Mouse (Mus musculus) lung, postnatal 0 days (tissue): ENCODE data around the gene Eif3a. TPM values are rescaled to one million over a fixed set of nuclear protein-coding genes. Genes with fewer than 3 reads are reported as not detected.
A peak's percentile ranks its signal among the peaks of the same experiment; 100 is the strongest.

Source experiments
- ATAC-seq: fragments of 200-750 bp; cut with Nextera tagmentation; 2 replicates; pipeline ENCODE4 v1.8.0; 2017; ENCODE audit warnings: moderate library complexity
- DNase-seq: peaks from one replicate; pipeline ENCODE4 v3.0.0-alpha.2; 2016; ENCODE audit warnings: low spot score
- H3K27ac ChIP-seq: fragments of 300-500 bp; sonication (generic); 2 replicates; pipeline ENCODE4 v1.5.1; 2014; ENCODE audit warnings: antibody characterized with exemption, mild to moderate bottlenecking, low read length, mixed read lengths
- H3K27me3 ChIP-seq: fragments of 300-500 bp; sonication (generic); replicated peaks from 2 replicates; pipeline ENCODE4 v1.6.1; 2014; ENCODE audit warnings: low read length, mixed read lengths; ENCODE audit not compliant: insufficient read depth
- H3K36me3 ChIP-seq: fragments of 300-500 bp; sonication (generic); 2 replicates; pipeline ENCODE4 v1.6.1; 2014; ENCODE audit warnings: low read length, mixed read lengths; ENCODE audit not compliant: insufficient read depth
- H3K4me1 ChIP-seq: fragments of 300-500 bp; sonication (generic); 2 replicates; pipeline ENCODE4 v1.6.1; 2014; ENCODE audit warnings: antibody characterized with exemption, low read depth, low read length, mixed read lengths; ENCODE audit not compliant: insufficient read depth
- H3K4me2 ChIP-seq: fragments of 300-500 bp; sonication (generic); replicated peaks from 2 replicates; pipeline ENCODE4 v1.6.1; 2014; ENCODE audit warnings: low read depth, mild to moderate bottlenecking, low read length, moderate library complexity, mixed read lengths
- H3K4me3 ChIP-seq: fragments of 300-500 bp; sonication (generic); 2 replicates; pipeline ENCODE4 v1.5.1; 2014; ENCODE audit warnings: low read depth, low read length
- H3K9ac ChIP-seq: fragments of 300-500 bp; sonication (generic); replicated peaks from 2 replicates; pipeline ENCODE4 v1.6.1; 2014; ENCODE audit warnings: low read depth, mild to moderate bottlenecking
- H3K9me3 ChIP-seq: fragments of 300-500 bp; sonication (generic); 2 replicates; pipeline ENCODE4 v1.6.1; 2016; ENCODE audit warnings: low read length, mixed read lengths
- CTCF ChIP-seq: IDR thresholded peaks from 2 replicates; pipeline ENCODE4 v1.5.1; 2016; ENCODE audit warnings: antibody characterized with exemption, mild to moderate bottlenecking
- EP300 ChIP-seq: IDR thresholded peaks from 2 replicates; pipeline ENCODE4 v1.6.1; 2016; ENCODE audit warnings: antibody characterized with exemption, mild to moderate bottlenecking, control low read depth
- WGBS: fragments of 180-500 bp; shearing (Covaris S2); extraction: QIAGEN DNeasy Blood & Tissue Kit; methylation state at CpG from one replicate; pipeline ENCODE4 v1.1.7; 2014; 5-methylcytosine and 5-hydroxymethylcytosine counted together
- polyA plus RNA-seq: library from polyadenylated mRNA; unstranded; fragments of >200 nt; fragmentation: Nextera tagmentation; extraction: Ambion mirVana; gene quantifications from 2 replicates; pipeline ENCODE4 v1.2.1, GENCODE M21; 2015

The Eif3a gene
- polyA plus RNA-seq, 1 experiment from 2014 or later, result 67.1 TPM

GRCm38 (mm10) chr19:60791164-60791563, 706 bp upstream of the Eif3a start:
- no peak for TF ChIP-seq CTCF
- TF ChIP-seq EP300, result no peak
- Histone ChIP-seq H3K9me3 (no peaks in the 10 kb centered on the region), H3K36me3 (no peaks in the 10 kb centered on the region), H3K4me2 (peak overlapping the region; percentile 80), H3K4me3 (peak overlapping the region; percentile 97), H3K27ac (peak overlapping the region; percentile 99), H3K4me1 (0 out of 2 replicates have a peak, but pooled peaks cover 2% of the 10 kb centered on the region), H3K9ac (peak overlapping the region; percentile 100), H3K27me3 (no peaks in the 10 kb centered on the region)
- WGBS, result 11% methylated on average over 9 of the region's 9 CpGs
- no peak for DNase-seq
- ATAC-seq, result no peak

GRCm38 (mm10) chr19:60789919-60790506, 445 bp downstream of the Eif3a start:
- peak overlapping the region; percentile 99 for H3K27ac ChIP-seq
- DNase-seq, result peak; percentile 73
- no peaks in the 10 kb centered on the region for H3K9me3 ChIP-seq
- ATAC-seq, result peak; percentile 61
- no peaks in the 10 kb centered on the region for H3K36me3 ChIP-seq
- TF ChIP-seq CTCF (peak; percentile 11; the same call in 1 of the 2 replicates), EP300 (no peak)
- no peaks in the 10 kb centered on the region for H3K27me3 ChIP-seq
- H3K4me2 ChIP-seq, result peak overlapping the region; percentile 80
- H3K4me3 ChIP-seq, result peak overlapping the region; percentile 97
- WGBS, result under 1% methylated on average over 48 of the region's 60 CpGs
- H3K9ac ChIP-seq, result peak overlapping the region; percentile 100
- 0 out of 2 replicates have a peak, but pooled peaks cover 6% of the 10 kb centered on the region for H3K4me1 ChIP-seq

DNA sequence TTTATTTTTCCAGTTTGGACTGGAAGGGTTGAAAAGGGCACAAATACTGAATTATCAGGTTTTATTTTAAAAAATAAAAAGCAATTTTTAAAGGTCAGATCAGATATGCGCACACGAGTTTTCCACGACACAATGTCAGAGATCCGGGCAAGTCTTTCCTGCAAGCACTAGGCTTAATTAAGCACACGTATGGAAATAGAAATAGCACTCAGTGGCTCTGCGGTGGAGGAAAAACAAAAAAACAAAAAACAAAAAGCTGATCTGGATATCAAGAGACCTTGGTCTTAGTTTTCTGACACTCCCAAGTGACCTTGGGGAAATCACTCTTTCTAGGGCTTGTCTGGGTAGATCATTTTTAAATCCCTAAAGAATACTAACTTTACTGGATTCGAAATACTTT, 1.0 kb downstream of the Eif3a start:
- ATAC-seq, result no peak
- Histone ChIP-seq H3K4me3 (peak overlapping the region; percentile 97), H3K36me3 (no peaks in the 10 kb centered on the region), H3K27ac (peak overlapping the region; percentile 99), H3K4me2 (peak overlapping the region; percentile 80), H3K4me1 (0 out of 2 replicates have a peak, but pooled peaks cover 6% of the 10 kb centered on the region), H3K27me3 (no peaks in the 10 kb centered on the region), H3K9me3 (no peaks in the 10 kb centered on the region), H3K9ac (peak overlapping the region; percentile 100)
- WGBS, result under 1% methylated on average over 7 of the region's 7 CpGs
- no peak for TF ChIP-seq CTCF
- peak; percentile 19 for DNase-seq

- H3K4me2 ChIP-seq, result peak overlapping the region; percentile 80
- 0 out of 2 replicates have a peak, but pooled peaks cover 6% of the 10 kb centered on the region for H3K4me1 ChIP-seq
- H3K9ac ChIP-seq, result no peak overlapping the region; the same call in 1 of the 2 replicates
- H3K27me3 ChIP-seq, result no peaks in the 10 kb centered on the region
- ATAC-seq (no peak), DNase-seq (no peak)
- H3K9me3 ChIP-seq, result no peaks in the 10 kb centered on the region
- 22% methylated on average over 6 of the region's 6 CpGs for WGBS
- H3K4me3 ChIP-seq, result no peak overlapping the region; the same call in 1 of the 2 replicates
- no peak for TF ChIP-seq CTCF
- no peak for TF ChIP-seq EP300
- no peak overlapping the region for H3K27ac ChIP-seq
- no peaks in the 10 kb centered on the region for H3K36me3 ChIP-seq
These were observed 2.1 kb downstream of the Eif3a start for GRCm38 (mm10) chr19:60788214-60788960.

GRCm38 (mm10) chr19:60787465-60788150, 2.9 kb downstream of the Eif3a start:
- H3K27me3 ChIP-seq, result no peaks in the 10 kb centered on the region
- ATAC-seq (no peak), DNase-seq (no peak)
- no peak overlapping the region for H3K4me3 ChIP-seq
- 24% methylated on average over 2 of the region's 2 CpGs for WGBS
- H3K4me2 ChIP-seq, result 0 out of 2 replicates have a peak overlapping the region, but pooled peaks have one; percentile 22
- no peak for TF ChIP-seq EP300
- TF ChIP-seq CTCF, result no peak
- H3K4me1 ChIP-seq, result 0 out of 2 replicates have a peak, but pooled peaks cover 6% of the 10 kb centered on the region
- no peaks in the 10 kb centered on the region for H3K36me3 ChIP-seq
- H3K9me3 ChIP-seq, result no peaks in the 10 kb centered on the region
- no peak overlapping the region for H3K27ac ChIP-seq
- no peak overlapping the region for H3K9ac ChIP-seq

GRCm38 (mm10) chr19:60784712-60785111, 5.7 kb downstream of the Eif3a start:
- Histone ChIP-seq H3K9me3 (no peaks in the 10 kb centered on the region), H3K9ac (no peak overlapping the region), H3K27ac (no peak overlapping the region), H3K27me3 (no peaks in the 10 kb centered on the region), H3K4me3 (no peak overlapping the region), H3K36me3 (peaks cover 9% of the 10 kb centered on the region; the same call in 1 of the 2 replicates), H3K4me1 (0 out of 2 replicates have a peak, but pooled peaks cover 6% of the 10 kb centered on the region), H3K4me2 (no peak overlapping the region)
- ATAC-seq (no peak), DNase-seq (no peak)
- WGBS, result 30% methylated on average over 1 of the region's 1 CpGs
- no peak for TF ChIP-seq EP300
- no peak for TF ChIP-seq CTCF
